Mouse (Mus musculus) gastrocnemius, postnatal 36 days (tissue): ENCODE results near the gene Ehmt1. TPM values are rescaled to one million over a fixed set of nuclear protein-coding genes. Genes with fewer than 3 reads are reported as not detected.

ENCODE experiments used
- DNase-seq, 2 experiments: peaks; one replicate each; pipeline ENCODE4 v3.0.0; 2022
- intact Hi-C: fragments of 180-260 bp; cut with DNase I; formaldehyde crosslinking; loops from one replicate; pipeline ENCODE4 v1.15.1; 2025
- total RNA-seq, 2 experiments: library from RNA; stranded (reverse); gene quantifications; 2 replicates each; pipeline ENCODE4 v1.2.3; 2021

Ehmt1 gene
- total RNA-seq, 2 experiments from 2014 or later: 22.4 to 28.8 TPM

DNA sequence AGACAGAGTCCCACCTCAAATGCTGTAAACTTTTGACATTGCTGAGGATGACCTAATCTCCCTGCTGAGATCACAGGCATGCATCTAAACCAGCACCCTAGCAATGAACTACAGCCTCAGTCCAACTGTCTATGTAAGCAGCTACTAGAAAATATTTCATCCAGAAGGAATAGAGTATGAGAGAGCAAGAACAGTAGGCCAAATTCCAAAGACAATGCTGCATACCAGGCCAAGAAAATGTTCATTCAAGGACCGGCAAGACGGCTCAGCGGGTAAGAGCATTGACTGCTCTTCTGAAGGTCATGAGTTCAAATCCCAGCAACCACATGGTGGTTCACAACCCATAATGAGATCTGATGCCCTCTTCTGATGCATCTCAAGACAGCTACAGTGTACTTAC lies 4.7 kb downstream of the Ehmt1 start:
- intact Hi-C loops: no loop called here
- DNase-seq: no peak

DNA sequence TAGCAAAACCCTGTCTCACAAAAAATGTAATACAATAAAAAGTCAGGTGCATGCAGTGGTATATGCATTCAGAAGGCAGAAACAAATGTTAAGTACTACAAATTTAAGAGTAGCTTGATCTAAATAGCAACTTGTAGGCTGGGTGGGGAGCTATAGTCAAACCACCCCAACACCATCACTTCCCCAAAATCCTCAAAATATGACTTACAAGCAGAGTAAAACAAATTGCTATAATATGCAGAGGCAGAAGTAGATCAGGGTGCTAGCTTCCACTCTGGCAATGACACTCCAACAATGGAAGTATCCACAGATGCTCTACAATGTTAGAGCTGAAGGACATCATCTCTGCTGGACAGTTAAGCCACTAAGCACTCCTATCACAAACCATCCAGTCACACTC lies 6.8 kb downstream of the Ehmt1 start:
- intact Hi-C loops: no loop called here
- no peak for DNase-seq

DNA sequence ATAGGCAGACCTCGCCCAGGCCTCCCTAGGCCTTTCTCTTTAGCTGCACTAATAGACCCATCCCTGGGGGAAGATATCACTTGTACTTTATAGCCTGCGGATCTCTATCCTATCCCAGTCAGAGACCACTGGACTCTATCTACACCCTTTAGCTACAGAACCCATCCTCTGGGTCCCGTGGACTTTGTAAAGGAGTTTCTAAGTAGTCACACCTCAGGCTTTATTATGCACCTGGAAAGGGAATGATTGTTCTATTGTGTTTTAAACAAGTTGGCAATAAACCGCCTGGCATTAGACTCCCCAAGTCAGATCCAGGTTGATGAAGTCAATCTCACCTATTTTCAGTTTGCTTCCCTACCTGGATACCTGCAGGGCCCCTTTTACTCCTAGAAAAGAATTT lies 7.2 kb downstream of the Ehmt1 start:
- intact Hi-C loops: no loop called here
- DNase-seq: no peak

DNA sequence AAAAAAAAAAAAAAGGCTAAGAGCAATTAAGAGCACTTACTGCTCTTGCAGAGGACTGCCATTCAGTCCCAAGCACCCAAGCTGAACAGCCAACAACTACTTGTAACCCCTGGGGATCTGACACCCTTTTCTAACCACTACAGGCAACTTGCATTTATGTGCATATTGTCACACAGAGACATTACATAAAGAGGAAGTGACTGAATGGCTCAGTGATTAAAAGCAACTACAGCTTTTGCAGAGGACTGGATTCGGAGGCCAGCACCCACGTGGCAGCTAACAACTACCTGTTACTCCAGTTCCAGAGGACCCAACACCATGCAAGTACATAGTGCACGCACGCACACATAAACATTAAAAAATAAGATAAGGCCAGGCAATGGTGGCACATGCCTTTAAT lies 8.9 kb downstream of the Ehmt1 start:
- intact Hi-C loops: no loop called here
- no peak for DNase-seq

DNA sequence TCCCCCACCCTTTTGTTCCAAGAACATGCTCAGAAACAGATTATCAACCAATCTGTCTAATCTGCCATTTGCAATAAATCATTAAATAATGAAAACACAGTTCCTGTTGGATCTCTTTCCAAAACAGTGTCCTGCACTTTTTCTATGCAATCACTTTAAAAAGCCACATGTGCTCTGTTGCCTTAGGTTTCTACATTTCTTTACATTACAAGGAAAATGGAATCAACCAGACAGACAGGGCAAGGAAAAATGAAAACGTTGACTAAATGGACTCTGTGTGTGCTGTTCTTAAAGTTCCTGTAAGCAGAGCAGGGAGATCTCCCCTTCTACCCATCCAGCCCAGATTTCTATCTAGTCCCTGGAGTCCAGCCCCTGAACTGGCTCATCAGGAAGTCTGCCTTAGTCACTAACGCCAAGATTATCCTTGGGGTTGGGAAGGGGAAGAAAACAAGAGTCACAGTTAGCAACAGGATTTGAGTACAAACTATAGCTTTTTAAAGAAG lies 13.7 kb downstream of the Ehmt1 start:
- no peak for DNase-seq
- intact Hi-C loops: no loop called here

DNA sequence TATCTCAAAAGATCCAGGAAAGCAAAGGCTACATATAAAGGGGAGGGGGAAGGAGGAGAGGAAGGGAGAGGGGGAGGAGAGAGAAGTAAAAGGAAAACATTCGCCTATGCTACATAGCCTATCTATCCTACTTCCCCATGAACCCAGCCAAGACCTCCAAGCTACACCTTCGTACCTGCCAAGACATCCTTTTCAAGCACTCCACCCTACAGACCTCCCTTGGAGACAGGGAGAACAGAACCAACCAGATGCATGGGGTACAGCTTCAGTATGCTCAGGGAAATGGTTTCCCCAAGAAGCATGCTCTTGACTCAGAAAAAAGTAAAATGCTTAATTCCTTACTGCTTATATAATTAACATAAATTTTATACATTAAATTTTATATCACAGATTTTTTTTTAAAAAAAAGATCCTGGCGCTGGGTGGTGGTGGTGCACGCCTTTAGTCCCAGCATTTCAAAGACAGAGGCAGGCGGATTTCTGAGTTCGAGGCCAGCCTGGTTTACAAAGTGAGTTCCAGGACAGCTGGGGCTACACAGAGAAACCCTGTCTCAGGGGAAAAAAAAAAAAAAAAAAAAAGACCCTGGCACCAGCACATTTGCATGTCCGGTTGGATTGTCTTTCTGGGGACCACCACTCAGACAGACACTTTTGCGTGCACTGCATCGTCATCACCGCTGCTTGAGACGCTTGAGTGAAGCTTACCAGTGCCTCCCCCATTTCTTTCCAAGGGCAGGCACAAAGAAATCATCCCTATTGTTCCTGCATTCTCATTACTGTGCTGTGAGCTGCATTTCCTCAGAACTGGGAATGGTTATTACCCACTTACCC lies 14.4 kb downstream of the Ehmt1 start:
- no peak for DNase-seq
- intact Hi-C loops: no loop called here

DNA sequence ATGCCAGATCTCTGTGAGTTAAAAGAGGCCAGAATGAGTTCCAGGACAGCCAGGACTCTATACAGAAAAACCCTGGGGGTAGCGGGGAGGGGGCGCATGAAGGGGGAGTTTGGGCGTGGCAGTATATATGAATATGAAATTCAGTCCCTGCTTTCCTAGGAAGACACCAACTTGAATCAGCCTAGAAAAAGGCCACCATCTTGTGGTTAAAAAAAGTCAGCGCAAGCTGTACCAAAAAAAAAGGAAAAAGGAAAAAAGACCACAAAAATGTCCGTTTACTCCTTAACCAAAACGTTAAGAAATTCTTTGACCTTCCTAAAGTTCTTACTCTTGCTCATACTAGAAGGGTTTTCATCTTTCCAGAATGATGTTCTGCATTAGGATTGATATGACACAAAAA lies 16.4 kb downstream of the Ehmt1 start:
- no peak for DNase-seq
- intact Hi-C loops: no loop called here

DNA sequence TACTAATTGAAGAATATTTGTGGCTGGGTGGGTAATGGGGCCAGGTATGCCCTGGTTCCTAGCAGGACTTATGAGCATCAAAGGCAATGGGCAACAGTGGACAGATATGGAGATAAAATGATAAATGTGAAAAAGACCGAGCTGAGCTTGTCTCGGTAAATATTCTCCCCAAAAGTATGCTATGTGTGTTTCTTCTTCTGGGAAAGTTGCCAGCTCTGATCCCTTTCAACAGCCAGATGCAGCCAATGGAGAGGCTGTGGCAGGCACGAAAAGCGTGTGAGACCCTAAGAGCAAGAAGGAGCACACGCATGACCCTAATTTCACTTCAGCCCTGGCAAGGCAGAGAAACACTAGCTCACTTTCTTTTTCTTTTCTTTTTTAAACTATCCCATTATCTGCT lies 18.4 kb downstream of the Ehmt1 start:
- intact Hi-C loops: no loop called here
- DNase-seq: no peak

DNA sequence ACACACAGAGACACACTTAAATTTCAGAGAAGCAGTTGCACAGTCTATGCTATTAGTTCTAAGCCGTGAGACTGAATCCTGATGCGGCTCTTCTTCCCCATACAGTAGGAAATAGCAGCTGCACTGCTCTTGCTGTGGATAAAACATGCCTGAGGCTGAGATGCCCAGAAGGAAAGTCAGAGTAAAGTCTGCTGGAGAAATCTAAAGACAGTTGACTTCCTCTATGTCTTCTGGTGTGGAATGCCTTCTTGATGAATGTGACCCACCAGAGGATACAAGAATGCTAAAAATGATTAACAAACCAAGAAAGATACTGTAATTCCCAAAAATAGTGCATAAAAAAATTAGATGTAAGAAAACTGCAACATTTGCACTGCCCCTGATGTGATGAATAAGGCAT lies 20.1 kb downstream of the Ehmt1 start:
- no peak for DNase-seq
- intact Hi-C loops: no loop called here

DNA sequence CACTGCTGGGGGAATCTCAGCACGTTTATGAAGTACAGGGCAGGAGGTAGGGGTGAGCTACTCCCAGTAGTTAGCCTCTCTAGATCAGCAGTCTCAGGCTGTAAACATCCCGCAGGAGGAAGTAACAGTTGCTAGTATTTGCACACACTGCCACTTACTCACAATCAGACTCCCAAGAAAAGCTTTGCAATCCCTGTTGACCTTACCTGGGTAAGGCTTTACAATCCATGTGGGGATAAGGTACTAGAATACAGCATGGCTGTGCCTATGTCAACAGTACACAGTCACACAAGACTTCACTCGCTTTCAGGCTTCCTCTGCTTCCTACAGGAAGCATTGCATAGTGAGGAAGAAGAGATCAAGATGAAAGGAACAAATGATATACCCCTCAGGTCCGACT lies 22.7 kb downstream of the Ehmt1 start:
- intact Hi-C loops: no loop called here

DNA sequence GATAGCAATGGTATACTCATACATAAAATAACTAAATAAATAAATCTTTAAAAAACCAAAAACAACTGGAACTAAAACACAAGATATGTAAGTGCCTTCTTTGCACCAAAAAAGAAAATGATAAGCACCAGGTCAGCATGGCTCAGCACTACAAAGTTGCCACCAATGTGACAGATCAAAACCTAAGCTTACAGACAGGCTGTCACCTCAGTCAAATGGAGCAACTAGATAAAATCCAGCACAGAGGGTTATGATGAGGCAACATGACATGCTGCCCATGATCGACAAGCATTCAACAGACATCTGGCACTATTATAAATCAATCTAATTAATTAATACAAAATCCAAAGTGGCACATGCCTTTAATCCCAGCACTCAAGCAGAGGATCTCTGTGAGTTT lies 25.2 kb downstream of the Ehmt1 start:
- intact Hi-C loops: no loop called here
- DNase-seq: no peak

More for the DNA sequence above, 22.7 kb downstream of the Ehmt1 start:
- DNase-seq: no peak

DNA sequence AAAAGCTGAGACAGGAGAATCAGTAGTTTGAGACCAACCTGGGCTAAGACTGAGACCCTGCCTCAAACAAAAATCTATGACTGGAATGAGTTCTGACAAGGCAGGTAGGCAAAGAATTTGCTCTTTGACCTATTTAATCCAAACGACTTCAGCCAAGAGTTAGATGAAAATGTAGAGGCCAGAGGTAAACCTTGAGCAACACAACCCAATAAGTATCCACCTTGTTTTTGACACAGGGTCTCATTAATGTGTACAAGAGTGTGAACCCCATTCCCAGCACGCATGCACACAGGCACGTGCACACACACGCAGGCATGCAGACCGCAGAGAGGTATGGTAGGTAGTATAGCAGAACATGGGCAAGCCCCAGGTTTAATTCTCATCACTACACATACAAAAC lies 27.1 kb downstream of the Ehmt1 start:
- intact Hi-C loops: no loop called here
- DNase-seq: no peak

DNA sequence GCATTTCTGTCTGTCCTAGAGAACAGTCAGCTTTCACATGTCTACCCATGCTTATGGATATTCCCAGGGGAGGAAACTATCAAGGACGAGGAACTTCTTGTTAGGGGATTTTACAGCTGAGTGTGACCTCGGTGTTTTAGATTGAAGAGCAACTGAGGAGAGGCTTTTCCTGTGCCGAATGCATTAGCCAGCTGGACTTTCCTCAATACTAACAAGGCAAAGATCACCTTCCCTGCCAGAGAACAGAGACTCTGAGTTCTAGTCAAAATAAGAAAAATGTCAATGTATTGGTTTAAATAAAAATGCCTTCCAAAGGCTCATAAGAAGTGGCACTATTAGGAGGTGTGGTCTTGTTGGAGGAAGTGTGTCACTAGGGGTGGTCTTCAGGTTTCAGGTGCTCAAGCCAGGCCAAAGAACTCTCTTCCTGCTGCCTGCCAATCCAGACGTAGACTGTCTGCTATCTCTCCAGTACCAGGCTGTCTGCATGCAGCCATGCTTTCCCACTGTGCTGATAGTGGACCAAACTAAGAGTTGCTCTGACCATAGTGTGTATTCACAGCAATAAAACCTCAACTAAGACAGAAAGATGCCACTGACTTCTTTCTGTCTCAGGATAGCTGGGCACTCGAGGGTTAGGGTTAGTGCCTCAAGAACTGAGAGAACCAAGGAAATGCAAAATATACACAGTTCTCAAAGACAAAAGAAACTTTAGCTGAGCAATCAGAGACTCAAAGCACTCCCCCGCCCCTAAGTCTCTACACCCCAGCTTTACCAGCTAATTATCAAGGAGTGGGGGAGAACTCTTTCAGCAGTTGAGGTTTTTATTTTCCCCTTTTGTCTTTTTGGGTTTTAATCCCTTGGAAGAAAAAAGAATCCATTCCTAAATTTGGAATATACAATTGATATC lies 28.6 kb downstream of the Ehmt1 start:
- intact Hi-C loops: no loop called here
- no peak for DNase-seq

DNA sequence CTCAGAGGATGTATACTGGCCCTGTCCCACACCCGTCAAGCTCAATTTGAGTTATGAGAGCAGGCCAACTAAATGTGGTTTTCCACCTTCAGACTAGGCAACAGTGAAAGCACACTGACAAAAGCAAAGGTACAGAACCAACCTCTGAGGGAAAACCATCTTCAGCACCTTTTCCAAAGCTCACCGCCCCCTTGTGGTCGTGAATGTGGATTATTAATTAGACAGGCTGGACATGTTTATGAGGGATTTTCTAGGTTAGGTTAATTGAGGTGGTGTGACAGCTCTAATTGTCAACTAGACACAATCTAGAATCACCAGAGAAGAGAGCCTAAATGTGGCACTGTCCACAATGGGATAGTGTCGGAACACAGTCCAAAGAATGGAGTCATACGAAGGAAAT lies 30.5 kb downstream of the Ehmt1 start:
- no peak for DNase-seq
- intact Hi-C loops: no loop called here

DNA sequence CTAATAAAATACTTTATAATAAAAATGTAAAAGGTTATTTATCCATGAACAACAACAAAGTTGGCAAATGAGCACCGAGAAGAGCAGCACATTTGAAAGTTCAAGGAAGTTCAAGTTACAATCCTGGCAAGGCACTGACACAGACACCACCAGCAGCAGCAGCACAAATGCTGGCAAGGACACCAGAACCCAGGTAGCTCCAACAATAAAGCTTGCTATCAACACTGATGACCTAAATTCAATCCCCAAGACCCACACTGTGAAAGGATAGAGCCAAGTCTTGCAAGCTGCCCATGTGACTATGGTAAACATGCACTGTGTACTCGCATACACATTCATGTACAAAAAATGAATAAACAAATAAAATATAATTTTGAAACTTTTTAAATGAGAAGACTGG lies 38.7 kb downstream of the Ehmt1 start:
- no peak for DNase-seq
- intact Hi-C loops: no loop called here

DNA sequence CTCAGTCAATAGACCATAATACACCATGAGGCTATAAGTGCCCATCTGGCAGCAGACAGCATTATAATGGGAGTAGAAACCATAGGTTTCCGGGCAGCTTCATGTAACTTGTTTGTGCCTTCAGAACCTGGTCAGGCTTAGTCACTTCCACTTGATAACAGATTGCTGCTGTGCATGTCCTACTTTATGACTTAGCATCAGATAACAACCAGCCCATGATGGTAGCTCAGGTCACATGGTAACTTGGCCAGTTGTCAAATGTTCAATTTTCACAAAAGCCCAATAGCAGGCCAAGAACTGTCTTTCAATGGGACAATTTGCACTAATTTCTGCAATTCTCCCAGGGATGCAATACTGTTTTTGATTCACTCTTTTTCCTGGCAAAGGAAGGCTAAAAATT lies 48.5 kb downstream of the Ehmt1 start:
- intact Hi-C loops: no loop called here
- no peak for DNase-seq

DNA sequence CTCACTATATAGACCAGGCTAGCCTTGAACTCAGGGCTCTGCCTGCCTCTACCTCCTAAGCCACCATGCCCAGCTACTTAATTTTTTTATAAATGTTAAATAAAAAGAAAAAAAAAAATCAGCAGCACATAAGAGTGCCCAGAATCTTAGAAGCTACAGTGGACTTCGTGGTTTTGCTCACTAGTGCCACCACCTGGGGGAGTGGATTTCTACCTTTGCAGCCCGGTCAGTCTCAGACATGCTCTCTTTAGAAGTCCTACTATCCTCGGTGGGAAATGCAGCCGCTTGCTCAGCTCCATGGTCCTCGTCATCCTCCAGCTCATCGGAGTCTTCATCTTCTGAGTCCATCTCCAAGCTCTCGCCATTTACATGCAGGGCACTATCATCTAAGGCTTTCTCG lies 56.4 kb downstream of the Ehmt1 start:
- intact Hi-C loops: no loop called here
- DNase-seq: no peak

DNA sequence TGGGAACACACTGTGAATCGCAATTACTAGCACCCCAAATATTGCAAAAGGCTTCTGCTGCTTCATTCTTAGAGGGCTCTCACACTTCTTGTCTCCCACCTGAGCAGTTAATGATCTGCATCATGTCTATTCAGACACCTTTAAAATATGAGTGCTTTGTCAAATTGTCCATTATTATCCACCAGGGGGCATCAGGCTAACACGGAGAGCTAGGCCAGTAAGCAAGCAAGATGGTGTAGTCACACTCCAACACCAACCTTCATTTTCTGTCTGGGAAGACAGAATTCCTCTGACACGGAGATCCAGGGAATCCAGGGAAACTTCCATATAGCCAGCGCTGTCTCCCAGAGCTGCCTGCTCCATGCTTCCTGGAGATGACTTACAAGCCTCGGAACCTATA lies 67.0 kb downstream of the Ehmt1 start:
- intact Hi-C loops: loop anchor here (2.0 to 5.0 kb wide), 2 partner anchors 92 to 150 kb away; no protein-coding TSS in a partner anchor
- no peak for DNase-seq

DNA sequence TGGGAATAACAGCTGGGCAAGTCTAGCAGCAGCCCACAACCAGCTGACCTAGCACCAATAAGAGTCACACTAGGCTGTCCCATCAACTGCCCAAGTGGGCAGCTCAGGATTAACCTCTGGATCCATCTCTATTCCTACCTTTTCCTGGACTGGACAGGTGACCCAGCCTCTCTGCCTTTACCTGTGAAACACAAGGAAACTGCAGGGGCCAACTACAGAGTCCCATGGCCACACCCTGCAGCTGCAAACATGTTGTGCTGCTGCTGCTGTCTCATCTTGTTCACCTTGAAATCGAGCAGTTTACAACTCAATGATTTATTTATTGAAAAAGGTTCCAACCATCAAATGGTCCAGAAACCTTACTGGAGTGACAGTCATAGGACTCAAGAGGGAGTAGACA lies 72.9 kb downstream of the Ehmt1 start:
- no peak for DNase-seq
- intact Hi-C loops: no loop called here

DNA sequence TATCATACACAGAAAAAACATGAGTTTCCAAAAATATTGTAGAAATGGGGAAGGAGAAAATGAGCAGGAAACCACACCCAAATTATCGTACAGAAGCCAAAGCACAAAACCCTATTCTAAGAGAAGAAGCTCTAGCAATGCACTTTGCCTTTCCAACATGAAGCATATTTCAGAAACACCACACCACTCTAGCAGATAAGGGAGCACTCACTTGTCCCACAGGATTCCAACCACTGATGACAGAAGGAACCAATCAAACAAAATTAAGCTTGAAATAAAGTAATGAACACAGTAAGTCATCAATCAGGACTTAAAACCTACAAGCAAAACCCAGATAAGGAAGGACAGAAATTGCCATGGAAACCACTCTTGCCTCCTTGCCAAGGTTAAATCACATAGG lies 74.2 kb downstream of the Ehmt1 start:
- DNase-seq: no peak

DNA sequence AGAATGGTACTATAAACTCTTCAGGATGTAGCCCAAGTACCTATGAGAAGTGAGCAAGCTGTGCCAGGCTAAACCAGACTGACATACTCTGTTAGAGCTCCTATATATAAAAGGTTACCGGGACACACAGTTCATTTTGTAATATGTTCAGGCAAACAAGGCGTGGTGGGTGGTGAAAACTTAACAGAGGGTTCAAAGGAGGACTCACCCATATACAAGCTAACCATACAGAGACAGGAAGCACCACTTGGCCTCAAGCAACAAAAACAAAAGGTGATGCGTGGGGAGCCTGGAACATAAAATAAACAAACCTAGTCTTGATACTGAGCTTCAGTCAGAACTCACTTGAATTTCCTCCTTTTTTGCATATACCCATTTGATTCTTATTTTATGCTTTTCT lies 88.8 kb downstream of the Ehmt1 start:
- intact Hi-C loops: no loop called here

More for the DNA sequence above, 74.2 kb downstream of the Ehmt1 start:
- intact Hi-C loops: no loop called here

DNA sequence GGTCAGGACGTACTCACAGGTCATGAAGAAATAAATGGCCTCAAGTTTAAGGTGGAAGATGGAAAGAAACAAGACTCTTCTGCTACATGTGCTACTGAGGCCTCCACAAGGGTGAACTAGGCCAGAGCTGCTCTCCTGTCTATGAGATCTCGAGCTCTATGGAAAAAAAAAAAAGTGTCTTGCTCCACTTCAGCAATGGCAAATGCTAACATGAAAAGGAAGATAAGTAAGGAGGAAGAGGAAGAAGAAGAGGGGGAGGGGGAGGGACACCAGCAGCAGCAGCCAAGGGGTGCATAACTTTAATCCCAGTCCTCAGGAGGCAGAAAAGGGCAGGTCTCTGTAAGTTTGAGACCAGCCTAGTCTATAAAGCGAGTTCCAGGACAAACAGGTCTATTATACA lies 109.7 kb downstream of the Ehmt1 start:
- DNase-seq: no peak
- intact Hi-C loops: no loop called here

More for the DNA sequence above, 88.8 kb downstream of the Ehmt1 start:
- DNase-seq: no peak
